Mouse (Mus musculus): ENCODE results near the gene Hcn4. TPM values are rescaled to one million over a fixed set of nuclear protein-coding genes. Genes with fewer than 3 reads are reported as not detected.

Hcn4 gene
- total RNA-seq, 2 experiments from 2014 or later: 2.1 to 2.9 TPM

DNA sequence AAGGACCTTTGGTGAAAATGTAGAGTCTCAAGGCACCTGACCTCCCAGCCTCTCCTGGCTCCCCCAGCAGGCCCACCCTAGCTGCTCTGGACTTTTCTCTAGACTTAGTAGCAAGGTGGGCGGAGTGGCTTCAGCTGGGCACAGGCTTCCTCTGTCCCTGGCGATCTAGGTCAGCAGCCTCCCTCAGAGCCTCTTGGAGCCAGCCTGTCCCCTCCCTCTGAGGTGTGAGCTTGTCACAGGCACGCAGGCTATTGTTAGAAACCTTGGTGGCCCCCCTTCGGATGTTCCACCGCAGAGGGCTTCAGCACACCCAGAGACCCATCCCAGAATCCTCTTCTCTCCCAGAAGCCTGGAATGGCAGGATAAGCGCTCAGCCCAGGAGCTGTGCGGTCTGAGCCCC is 24.5 kb downstream of the Hcn4 start:
- no peak for DNase-seq (ENCODE audit: low spot score in 2 of 2)

DNA sequence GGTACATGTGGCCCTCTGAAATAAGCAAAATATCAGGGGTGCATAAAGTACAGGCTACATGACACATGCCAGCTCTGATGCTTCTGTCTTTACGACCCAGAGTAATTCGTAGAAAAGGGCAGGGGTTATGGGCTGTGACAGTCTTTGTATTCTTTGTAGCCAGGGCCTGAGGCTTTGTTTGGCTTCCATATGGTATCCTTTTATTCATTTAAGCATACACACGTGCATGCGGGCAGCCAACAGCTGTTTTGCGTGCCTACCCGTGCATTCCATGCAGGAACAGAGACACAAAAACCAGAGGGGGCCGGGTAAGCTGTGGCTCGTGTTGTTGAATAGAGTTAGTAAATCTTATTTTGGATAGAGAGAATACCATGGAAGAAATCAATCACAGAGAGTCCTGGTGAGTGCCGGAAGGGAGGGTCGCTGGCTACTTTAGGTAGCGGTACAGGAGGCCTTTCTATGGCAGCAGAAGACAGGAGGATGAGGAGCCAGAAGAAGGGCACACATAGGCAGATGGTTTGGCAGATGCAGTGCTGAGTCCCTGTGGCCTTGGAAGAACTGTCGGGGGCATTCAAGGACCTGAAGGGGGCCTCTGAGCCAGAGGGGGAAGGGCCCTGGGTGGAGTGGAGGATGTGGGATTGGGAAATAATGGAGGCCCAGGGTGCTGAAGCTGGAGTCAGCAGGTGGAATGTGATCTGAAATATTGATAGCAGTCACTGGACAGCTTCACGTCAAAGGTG is 26.5 kb downstream of the Hcn4 start:
- DNase-seq (ENCODE audit: low spot score in 2 of 2): no peak

DNA sequence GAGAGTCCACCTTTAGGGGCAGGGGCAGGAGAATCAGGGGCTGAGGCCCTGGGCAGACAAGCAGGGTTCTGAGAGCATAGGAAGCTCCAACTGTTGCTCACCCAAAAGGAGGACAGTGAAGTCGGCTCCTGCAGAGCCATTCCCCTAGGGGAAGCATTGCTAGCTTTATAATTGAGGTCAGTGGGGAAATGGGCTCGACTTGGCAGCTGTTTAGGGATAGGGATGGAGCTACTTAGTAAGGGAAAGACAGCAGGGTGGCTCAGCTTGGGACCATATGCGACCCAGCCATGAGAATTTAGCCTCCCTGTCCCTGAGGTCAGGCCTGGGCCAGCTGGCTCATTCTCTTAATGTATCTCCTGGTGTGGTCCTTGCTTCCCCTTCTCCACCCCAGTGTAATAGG is 31.7 kb downstream of the Hcn4 start:
- no peak for DNase-seq (ENCODE audit: low spot score in 2 of 2)

DNA sequence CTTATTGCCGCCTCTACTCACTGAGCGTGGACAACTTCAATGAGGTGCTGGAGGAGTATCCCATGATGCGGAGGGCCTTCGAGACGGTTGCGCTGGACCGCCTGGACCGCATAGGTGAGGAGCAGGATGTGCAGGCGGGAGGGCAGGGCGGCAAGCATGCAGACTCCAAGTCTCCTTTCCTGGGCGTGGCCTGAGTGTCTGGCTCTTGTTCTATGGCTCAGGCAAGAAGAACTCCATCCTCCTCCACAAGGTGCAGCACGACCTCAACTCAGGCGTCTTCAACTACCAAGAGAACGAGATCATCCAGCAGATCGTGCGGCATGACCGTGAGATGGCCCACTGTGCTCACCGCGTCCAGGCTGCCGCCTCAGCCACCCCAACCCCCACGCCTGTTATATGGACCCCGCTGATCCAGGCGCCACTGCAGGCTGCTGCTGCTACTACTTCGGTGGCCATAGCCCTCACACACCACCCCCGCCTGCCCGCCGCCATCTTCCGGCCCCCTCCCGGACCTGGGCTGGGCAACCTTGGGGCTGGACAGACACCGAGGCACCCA is 35.9 kb downstream of the Hcn4 start:
- DNase-seq (ENCODE audit: low spot score in 2 of 2): no peak

DNA sequence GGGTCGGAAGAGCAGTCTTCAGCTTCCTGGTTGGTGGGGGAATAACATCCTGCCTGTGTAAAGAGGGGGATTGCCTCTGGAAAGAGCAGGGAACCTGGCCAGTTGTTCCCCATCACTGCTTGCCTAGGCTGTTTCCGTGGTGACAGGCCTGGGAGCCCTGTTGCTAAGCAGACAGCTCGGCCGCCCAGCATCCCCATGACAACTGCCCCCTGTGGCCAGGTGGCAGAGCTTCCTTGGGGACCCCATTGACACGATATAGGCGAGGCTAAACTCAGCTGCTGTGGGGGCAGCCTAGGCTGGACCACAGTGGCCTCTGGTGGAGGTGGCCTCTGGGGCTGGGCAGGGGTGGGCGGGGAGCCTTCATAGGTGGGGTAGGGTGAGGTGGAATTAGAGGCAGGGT is 40.6 kb downstream of the Hcn4 start:
- no peak for DNase-seq (ENCODE audit: low spot score in 2 of 2)

DNA sequence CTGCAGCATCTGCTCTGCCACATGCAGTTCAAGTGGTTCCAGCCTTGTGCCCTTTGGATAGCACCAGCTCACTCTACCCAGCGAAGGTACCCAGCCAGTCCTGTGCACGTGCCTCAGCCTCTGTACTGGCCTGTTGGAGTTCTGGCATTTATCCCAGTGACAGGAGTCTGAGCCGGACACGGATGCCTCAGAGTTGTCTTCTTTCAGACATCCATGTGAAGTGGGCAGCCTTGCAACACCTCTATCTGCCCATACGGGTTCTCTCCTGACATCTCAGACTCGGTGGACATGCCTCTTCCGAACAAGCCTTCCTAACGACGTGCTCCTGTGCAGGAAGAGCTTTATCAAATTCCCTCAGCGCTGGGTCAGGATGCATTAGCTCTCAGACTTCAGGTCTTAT is 47.9 kb downstream of the Hcn4 start:
- DNase-seq (ENCODE audit: low spot score in 2 of 2): no peak

DNA sequence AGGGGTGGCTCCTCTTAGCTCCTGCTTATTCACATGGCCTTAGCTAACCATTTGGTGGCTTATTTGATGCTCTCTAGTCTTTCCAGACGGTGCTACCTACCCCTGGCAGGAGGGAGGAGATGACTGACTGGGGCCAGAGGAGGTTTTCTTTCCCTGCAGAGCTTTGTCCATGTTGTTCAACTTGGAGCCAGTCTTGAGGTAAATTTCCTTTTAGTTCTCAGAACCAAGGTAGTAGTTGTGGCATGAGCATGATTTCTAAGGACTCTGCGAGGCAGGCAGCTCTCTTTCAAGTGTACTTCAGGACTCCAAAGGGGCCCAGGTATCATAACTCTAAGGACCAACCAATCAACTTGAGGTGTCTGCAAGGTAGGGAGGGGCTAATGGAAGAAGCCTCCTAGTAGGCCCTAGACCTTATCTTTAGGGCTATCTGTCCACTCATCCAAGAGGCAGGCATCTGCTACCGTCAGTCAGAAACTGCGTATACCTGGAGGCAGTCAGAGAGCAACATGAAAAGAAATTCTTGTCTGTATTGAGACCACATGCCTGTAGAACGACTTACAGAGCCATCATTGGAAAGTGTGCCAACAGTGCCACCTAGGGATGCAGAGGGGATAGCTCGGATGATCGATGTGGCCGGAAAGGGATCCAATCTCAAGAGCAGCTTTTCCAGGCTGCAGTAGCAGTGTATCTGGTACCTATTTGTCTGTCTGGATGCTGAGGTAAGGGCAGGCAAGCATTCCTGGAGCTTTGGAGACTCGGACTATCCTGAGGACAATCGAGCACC is 50.5 kb downstream of the Hcn4 start:
- DNase-seq (ENCODE audit: low spot score in 2 of 2): peak in 1 of 2 experiments; percentile 22

DNA sequence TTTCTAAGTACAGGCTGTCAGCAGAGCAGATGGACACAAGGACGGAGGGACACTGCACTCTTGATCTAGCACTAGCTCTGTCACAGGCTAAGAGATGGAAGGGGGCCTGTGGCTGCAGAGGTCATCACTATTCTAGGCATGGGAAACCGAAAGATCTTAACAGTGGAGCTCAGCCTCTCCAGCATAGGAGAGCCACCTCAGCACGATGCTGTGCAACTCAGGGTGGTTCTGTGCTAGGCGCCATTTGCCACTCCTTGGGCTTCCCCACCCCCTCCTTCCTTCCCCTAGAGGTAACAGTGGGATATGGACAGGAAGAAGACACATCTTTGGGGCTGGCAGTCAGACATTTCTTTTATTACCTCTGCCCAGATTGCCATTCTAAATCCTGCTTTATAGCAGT is 51.1 kb downstream of the Hcn4 start:
- DNase-seq (ENCODE audit: low spot score in 2 of 2): no peak

DNA sequence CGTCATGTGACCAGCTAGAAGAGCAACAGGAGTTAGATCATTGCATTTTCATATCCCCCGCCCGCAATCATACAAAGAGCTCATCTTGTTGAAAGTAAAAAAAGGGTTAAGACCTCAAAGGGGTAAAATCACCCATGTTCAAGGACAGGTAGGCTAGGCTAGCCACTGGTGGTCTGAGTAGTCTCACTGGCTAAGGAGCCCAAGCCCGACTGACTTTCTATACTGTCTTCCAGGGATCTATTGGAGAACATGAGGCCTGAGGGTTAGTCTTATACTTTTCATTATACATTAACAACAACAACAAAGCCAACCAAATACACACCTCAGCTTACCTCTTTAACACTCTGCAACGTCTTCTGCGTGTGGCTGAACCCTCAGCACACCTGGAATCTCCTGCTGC is 52.2 kb downstream of the Hcn4 start:
- no peak for DNase-seq (ENCODE audit: low spot score in 2 of 2)

DNA sequence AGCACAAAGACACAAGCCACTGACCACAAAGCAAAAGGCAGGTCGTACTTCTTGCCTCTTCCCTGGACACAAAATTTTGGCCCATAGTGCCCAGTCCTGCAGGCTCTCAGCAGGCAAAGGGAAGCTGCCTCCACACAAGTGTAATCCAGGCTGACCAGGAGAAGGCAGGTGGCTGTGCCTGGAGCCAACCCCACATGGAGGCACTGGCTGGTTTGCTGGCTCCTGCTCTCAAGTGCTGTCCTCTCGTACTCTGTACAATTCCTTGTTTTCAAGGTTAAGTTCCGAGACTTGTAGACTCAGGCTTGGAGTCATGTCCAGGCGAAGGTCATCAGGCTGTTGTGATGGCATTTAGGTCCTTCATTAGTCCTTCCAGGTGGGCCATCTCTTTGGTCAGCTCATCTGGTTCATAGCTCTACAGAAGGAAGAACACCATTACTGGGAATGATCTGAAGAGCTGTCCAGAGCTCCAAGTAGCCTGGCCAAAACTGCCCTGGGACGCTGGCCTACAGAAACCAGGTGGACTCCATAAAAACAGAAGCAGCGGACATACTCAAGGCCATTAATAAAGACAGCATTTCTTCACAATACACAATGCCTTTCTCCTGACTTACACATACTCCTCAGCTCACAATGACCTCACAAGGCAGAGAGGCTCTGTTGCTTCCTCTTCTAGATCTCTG is 53.9 kb downstream of the Hcn4 start:
- no peak for DNase-seq (ENCODE audit: low spot score in 2 of 2)

DNA sequence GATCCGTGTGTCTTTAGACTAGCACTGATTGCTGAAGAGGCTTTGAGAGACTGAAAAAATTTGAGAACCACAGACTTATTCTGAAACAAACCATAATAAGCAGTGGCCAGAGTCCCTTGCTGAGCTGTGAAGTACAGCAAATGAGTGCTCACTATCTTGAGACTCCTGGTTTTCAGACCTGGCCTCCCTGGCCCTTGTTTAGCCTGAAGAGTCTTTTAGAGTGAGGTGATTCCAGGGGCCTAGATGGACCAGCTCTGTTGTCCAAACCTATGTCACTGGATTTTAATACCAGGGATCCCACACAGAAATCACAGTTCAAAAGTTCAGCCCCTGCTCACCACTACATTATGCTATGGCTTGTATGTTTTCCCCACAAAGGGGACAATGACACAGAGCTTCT is 56.6 kb downstream of the Hcn4 start:
- DNase-seq (ENCODE audit: low spot score in 2 of 2): no peak

DNA sequence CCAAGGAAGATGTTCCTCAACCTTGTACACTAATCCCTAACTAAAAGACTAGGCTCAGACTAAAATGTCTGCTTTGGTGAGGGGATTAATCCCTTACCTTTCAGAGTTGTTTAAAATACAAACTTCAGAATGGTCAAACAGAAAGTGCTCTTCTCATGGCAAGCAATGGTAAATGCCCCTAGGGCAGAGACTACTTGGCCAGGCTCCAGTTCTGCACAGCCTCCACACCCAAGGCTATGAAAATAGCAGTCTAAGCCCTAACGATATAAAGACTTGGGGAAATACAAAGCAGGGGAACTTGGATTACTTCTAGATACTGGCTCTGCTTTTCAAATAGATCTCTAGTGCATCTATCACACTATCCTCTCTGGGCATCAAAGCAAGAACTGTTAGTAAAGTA is 59.5 kb downstream of the Hcn4 start:
- no peak for DNase-seq (ENCODE audit: low spot score in 2 of 2)

DNA sequence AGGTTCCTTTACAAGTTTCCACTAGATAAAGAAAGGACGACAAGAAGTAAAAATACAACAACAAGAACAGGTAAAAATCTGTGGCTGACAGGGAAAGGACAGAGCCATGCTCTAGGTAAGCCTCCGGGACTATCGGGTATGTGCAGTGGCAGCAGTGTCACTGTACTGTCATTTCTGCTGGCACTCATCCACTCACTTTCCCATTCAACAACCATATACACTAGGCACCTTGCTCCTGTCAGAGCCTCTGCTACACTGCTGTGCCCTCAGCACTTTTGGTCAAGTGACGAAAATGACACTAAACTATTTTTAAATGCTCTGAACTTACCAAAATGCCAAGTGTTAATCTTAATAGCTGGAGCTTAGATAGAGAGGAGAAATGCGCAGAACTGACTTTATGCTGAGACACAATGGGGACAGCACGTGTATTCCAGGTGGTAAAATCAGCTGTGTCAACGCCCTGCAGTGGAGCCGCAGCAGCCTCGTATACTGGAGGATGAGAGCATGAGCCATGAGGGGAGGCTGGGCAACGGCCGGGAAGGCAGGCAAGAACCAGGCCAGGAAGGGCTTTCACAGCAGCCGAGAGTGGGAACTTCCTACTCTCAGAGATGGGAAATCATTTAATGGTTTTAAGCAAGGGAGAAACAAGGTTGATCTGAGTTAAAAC is 66.7 kb downstream of the Hcn4 start:
- no peak for DNase-seq (ENCODE audit: low spot score in 2 of 2)

DNA sequence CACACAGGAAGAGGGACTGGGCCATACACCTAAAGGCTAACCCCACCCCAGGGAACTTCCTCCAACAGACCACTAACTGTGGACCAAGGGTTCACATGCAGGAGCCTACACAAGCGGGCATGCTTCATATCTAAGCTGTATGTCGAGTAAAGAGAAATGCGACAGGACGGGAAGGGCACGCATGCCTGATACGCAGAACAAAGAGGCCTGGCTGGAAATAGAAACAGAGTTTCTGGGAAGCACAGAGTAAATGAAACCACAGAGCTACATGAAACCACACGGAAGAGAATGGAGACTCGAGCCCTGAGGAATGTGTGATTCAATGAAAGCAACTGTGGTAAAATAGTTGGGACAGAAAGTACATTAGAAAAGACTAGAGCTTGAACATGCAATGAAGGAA is 67.7 kb downstream of the Hcn4 start:
- no peak for DNase-seq (ENCODE audit: low spot score in 2 of 2)

DNA sequence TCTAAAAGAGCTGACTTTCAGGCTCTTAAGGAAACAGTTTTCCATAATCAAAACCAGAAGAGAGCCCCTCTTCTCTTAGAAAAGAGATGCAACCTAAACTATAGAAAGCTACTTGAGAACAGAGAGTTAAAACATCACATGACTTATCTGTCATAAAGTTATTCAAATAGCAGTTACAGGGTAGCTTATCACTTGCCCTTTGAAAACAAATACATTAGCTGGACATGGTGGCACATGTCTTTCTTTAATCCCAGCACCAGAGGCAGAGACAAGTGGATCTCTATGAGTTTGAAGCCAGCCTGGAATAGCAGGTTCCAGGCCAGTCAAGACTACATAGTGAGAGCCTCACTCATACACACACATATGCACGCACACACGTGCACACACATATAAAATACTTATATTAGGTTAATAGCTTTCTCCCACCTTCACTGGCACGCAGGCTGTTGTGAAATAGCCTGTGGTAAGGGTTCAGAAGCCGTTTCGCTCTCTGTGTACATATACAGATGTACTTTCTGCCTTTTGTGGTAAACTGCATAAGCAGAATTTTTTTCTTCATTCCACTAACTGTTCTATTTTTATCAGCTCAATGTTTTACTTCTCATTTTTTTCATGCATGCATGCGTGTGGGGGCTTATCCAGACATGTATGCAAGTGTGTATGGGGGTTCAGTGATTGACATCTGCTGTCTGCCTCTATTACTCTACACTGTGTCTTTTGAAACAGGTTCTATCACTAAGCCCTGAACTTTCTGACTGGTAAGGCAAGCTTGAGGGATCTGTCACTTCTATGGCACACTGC is 68.8 kb downstream of the Hcn4 start:
- DNase-seq (ENCODE audit: low spot score in 2 of 2): no peak

DNA sequence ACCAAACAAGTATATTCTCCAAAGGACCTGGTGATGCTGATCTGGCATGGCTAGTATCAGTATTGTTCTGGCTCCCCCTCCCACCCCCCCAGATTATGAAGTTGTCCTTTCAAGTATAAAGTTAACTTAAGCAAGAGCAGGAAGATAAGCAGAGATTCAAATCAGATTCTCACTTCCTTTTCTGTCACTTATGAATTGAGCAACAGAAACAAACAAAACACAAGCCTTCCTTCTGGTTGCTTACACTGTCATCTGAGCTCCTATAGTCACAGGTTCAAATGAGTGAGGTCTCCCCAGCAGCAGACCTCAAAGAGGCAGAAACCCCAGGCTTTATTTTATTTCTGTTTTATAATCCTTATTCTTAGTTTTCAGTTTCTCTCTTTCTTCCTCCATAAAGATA is 76.4 kb downstream of the Hcn4 start:
- DNase-seq (ENCODE audit: low spot score in 2 of 2): no peak

DNA sequence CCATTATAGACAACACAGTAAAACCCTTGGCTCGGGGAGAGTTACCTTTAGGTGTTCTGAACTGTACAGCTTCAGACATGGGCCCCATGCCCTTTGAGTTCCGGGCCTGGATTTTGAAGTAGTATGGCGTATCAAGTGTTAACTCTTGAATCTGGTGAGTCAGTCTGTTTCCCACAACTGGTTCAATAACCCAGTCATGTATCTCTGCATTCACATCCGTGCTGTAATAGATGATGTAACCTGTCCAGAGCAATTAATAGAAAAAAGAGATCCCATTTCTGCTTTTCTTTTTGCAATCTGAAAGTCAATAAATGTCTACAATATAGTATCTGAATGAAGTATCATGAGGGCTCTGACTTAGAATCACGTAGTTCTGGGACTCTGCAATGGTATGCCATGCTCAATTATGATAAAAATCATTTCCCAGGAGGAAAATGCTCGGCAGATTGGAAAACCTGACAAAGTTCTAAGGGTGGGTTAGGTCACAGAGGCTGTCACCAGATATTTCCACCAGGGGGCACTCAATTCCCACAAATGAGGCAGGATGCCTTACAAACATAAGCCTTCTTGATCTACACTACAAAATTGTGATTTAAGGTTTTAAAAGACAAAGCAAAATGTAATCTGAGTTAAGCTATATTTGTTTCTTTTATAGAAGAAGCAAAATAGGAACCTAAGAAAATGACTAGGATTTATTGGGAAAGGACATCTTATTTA is 79.8 kb downstream of the Hcn4 start:
- no peak for DNase-seq (ENCODE audit: low spot score in 2 of 2)

Measured in adrenal gland, postnatal 4 days (tissue).